Mouse (Mus musculus) MEL (cell line): ENCODE results near the gene Rmdn2. TPM values are rescaled to one million over a fixed set of nuclear protein-coding genes. Genes with fewer than 3 reads are reported as not detected.

Experiments used
- DNase-seq: peaks from one replicate; pipeline ENCODE4 v3.0.0; 2011; ENCODE audit warnings: low read depth, low spot score
- H3K27ac ChIP-seq: 2 replicates; pipeline ENCODE4 v1.5.1; 2012; ENCODE audit warnings: low read depth, mild to moderate bottlenecking, control low read depth, low read length, moderate library complexity; ENCODE audit not compliant: control insufficient read depth
- H3K27me3 ChIP-seq, 2 experiments: fragments of 150-350 bp in 1 of 2; sonication (generic) in 1 of 2; 2 replicates each; pipeline ENCODE4 v1.6.1; 2012; ENCODE audit warnings: low read length in 2 of 2, mild to moderate bottlenecking in 2 of 2, improper control_type of control experiment in 1 of 2, moderate library complexity in 1 of 2; ENCODE audit not compliant: insufficient read depth in 2 of 2, control insufficient read depth in 1 of 2
- H3K36me3 ChIP-seq, 2 experiments: 2 replicates each; pipeline ENCODE4 v1.6.1; 2012 to 2014; ENCODE audit warnings: low read length in 2 of 2, improper control_type of control experiment in 1 of 2, inconsistent platforms in 1 of 2, mild to moderate bottlenecking in 1 of 2; ENCODE audit not compliant: insufficient read depth in 2 of 2, control insufficient read depth in 1 of 2
- H3K4me1 ChIP-seq, 2 experiments: fragments of 150-350 bp in 1 of 2; sonication (generic) in 1 of 2; 2 replicates each; pipeline ENCODE4 v1.6.1; 2012; ENCODE audit warnings: low read length in 2 of 2, improper control_type of control experiment in 1 of 2, mild to moderate bottlenecking in 1 of 2; ENCODE audit not compliant: insufficient read depth in 2 of 2, control insufficient read depth in 1 of 2
- H3K4me3 ChIP-seq, 2 experiments: fragments of 150-350 bp in 1 of 2; sonication (generic) in 1 of 2; 2 replicates each; pipeline ENCODE4 v1.5.1; 2012; ENCODE audit warnings: low read depth in 2 of 2, low read length in 2 of 2, mild to moderate bottlenecking in 2 of 2, moderate library complexity in 2 of 2, control low read depth in 1 of 2, improper control_type of control experiment in 1 of 2; ENCODE audit not compliant: control insufficient read depth in 1 of 2, insufficient read depth in 1 of 2
- H3K79me2 ChIP-seq: 2 replicates; pipeline ENCODE4 v1.6.1; 2012; ENCODE audit warnings: mild to moderate bottlenecking, low read length, moderate library complexity; ENCODE audit not compliant: control insufficient read depth, poor library complexity, insufficient read depth
- H3K9ac ChIP-seq: 2 replicates; pipeline ENCODE4 v1.6.1; 2012; ENCODE audit warnings: low read depth, mild to moderate bottlenecking, control low read depth, low read length, moderate library complexity; ENCODE audit not compliant: control insufficient read depth, poor library complexity, severe bottlenecking
- H3K9me3 ChIP-seq: fragments of 150-350 bp; sonication (generic); replicated peaks from 2 replicates; pipeline ENCODE4 v1.6.1; 2012; ENCODE audit warnings: mild to moderate bottlenecking, low read length, improper control_type of control experiment, moderate library complexity; ENCODE audit not compliant: insufficient read depth
- BHLHE40 ChIP-seq: IDR thresholded peaks from 2 replicates; pipeline ENCODE4 v1.6.1; 2012; ENCODE audit warnings: low read depth, mild to moderate bottlenecking, inconsistent platforms, low read length, improper control_type of control experiment, borderline replicate concordance
- CTCF ChIP-seq, 3 experiments: IDR thresholded peaks in 2 of 3; conservative IDR thresholded peaks in 1 of 3; 2 replicates each; pipeline ENCODE4 v1.5.1; 2011 to 2012; ENCODE audit warnings: low read length in 3 of 3, low read depth in 2 of 3, mild to moderate bottlenecking in 2 of 3, improper control_type of control experiment in 1 of 3, inconsistent platforms in 1 of 3, mixed read lengths in 1 of 3, moderate library complexity in 1 of 3; ENCODE audit not compliant: control insufficient read depth in 1 of 3, insufficient read depth in 1 of 3, poor library complexity in 1 of 3, severe bottlenecking in 1 of 3
- EP300 ChIP-seq, 2 experiments: IDR thresholded peaks; 2 replicates each; pipeline ENCODE4 v1.6.1; 2011; ENCODE audit warnings: improper control_type of control experiment in 2 of 2, low read length in 2 of 2, low read depth in 1 of 2, mild to moderate bottlenecking in 1 of 2
- ETS1 ChIP-seq: IDR thresholded peaks from 2 replicates; pipeline ENCODE4 v1.6.1; 2012; ENCODE audit warnings: low read depth, mild to moderate bottlenecking, inconsistent platforms, low read length, improper control_type of control experiment, moderate library complexity
- GATA1 ChIP-seq: IDR thresholded peaks from 2 replicates; pipeline ENCODE4 v1.6.1; 2011; ENCODE audit warnings: low read depth, low read length, improper control_type of control experiment
- MAFK ChIP-seq: IDR thresholded peaks from 2 replicates; pipeline ENCODE4 v1.6.1; 2011; ENCODE audit warnings: low read depth, mild to moderate bottlenecking, low read length, improper control_type of control experiment, borderline replicate concordance
- MAX ChIP-seq: IDR thresholded peaks from 2 replicates; pipeline ENCODE4 v1.6.1; 2011; ENCODE audit warnings: low read length, improper control_type of control experiment
- MEF2A ChIP-seq: IDR thresholded peaks from 2 replicates; pipeline ENCODE4 v1.6.1; 2014; ENCODE audit warnings: low read depth, mild to moderate bottlenecking, inconsistent platforms, low read length, improper control_type of control experiment; ENCODE audit not compliant: poor library complexity, insufficient replicate concordance, severe bottlenecking; ENCODE audit errors: extremely low read depth
- MYC ChIP-seq: IDR thresholded peaks from 2 replicates; pipeline ENCODE4 v1.6.1; 2011; ENCODE audit warnings: low read depth, mild to moderate bottlenecking, low read length, improper control_type of control experiment, moderate library complexity
- NELFE ChIP-seq: IDR thresholded peaks from 2 replicates; pipeline ENCODE4 v1.6.1; 2011; ENCODE audit warnings: low read depth, low read length, improper control_type of control experiment
- POLR2A ChIP-seq, 2 experiments: IDR thresholded peaks; 2 replicates each; pipeline ENCODE4 v1.6.1; 2011 to 2012; ENCODE audit warnings: low read length in 2 of 2, mild to moderate bottlenecking in 2 of 2, control low read depth in 1 of 2, improper control_type of control experiment in 1 of 2, low read depth in 1 of 2, moderate library complexity in 1 of 2; ENCODE audit not compliant: control insufficient read depth in 1 of 2, insufficient read depth in 1 of 2, poor library complexity in 1 of 2
- POLR2AphosphoS5 ChIP-seq: IDR thresholded peaks from 2 replicates; pipeline ENCODE4 v1.6.1; 2012; ENCODE audit warnings: low read depth, borderline replicate concordance, mild to moderate bottlenecking, inconsistent platforms, low read length, moderate library complexity, mixed read lengths
- RCOR1 ChIP-seq: IDR thresholded peaks from 2 replicates; pipeline ENCODE4 v1.6.1; 2012; ENCODE audit warnings: low read depth, mild to moderate bottlenecking, inconsistent platforms, low read length, improper control_type of control experiment
- SIN3A ChIP-seq: IDR thresholded peaks from 2 replicates; pipeline ENCODE4 v1.6.1; 2012; ENCODE audit warnings: low read length, improper control_type of control experiment, inconsistent platforms
- SMC3 ChIP-seq: IDR thresholded peaks from 2 replicates; pipeline ENCODE4 v1.6.1; 2011; ENCODE audit warnings: low read depth, low read length, improper control_type of control experiment
- TAL1 ChIP-seq: IDR thresholded peaks from 2 replicates; pipeline ENCODE4 v1.6.1; 2012; ENCODE audit warnings: mild to moderate bottlenecking, inconsistent platforms, low read length, moderate library complexity, mixed read lengths
- TCF12 ChIP-seq: IDR thresholded peaks from 2 replicates; pipeline ENCODE4 v1.6.1; 2014; ENCODE audit warnings: low read depth, mild to moderate bottlenecking, inconsistent platforms, low read length, improper control_type of control experiment, moderate library complexity
- UBTF ChIP-seq: IDR thresholded peaks from 2 replicates; pipeline ENCODE4 v1.6.1; 2012; ENCODE audit warnings: low read depth, mild to moderate bottlenecking, inconsistent platforms, low read length, improper control_type of control experiment, moderate library complexity, borderline replicate concordance; ENCODE audit not compliant: insufficient read depth
- USF1 ChIP-seq: IDR thresholded peaks from 2 replicates; pipeline ENCODE4 v1.6.1; 2014; ENCODE audit warnings: low read depth, mild to moderate bottlenecking, inconsistent platforms, low read length, improper control_type of control experiment, moderate library complexity
- ZKSCAN1 ChIP-seq: IDR thresholded peaks from 2 replicates; pipeline ENCODE4 v1.6.1; 2012; ENCODE audit warnings: low read depth, mild to moderate bottlenecking, inconsistent platforms, low read length, improper control_type of control experiment, moderate library complexity
- ZNF384 ChIP-seq: IDR thresholded peaks from 2 replicates; pipeline ENCODE4 v1.6.1; 2012; ENCODE audit warnings: low read depth, mild to moderate bottlenecking, inconsistent platforms, low read length, improper control_type of control experiment
- polyA plus RNA-seq, 2 experiments: library from polyadenylated mRNA; stranded (reverse) in 1 of 2; unstranded in 1 of 2; fragments of >175 nt in 1 of 2; fragments of >200 nt in 1 of 2; gene quantifications; 2 replicates each; pipeline versions ENCODE4 v1.2.1 to v1.2.4; 2012; ENCODE audit warnings: low replicate concordance in 2 of 2, low read depth in 1 of 2; ENCODE audit not compliant: insufficient read length in 2 of 2, insufficient read depth in 1 of 2, missing spikeins in 1 of 2
- total RNA-seq: library from RNA; depleted of rRNA; stranded (reverse); fragments of 300-350 nt; gene quantifications from 2 replicates; pipeline ENCODE4 v1.2.3, GENCODE M21; 2012

Rmdn2 gene
- total and polyA plus RNA-seq, 3 experiments, result not detected

DNA sequence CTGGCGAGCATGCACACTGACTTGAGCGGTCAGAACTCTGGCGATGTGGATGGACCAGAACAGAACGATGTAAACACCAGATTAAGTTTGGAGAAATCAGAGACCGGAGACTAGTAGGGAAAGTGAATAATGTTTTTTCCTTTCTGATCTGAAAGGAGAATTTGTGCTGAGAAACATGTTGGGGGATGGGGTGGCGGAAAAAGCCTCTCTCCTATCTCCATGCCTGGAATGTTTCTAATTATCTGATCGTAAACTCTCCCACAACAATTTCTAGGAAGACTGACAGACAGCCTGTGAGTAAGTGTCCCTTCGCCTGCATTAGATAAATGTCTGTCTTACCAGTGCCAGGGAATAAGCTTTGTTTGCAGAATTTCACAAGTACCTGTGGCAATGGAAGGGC lies 119.3 kb downstream of the Rmdn2 start:
- Histone ChIP-seq H3K9me3 (no peaks in the 10 kb centered on the region), H3K36me3 (no peaks in the 10 kb centered on the region), H3K4me3 (no peak overlapping the region), H3K79me2 (no peaks in the 10 kb centered on the region), H3K4me1 (no peaks in the 10 kb centered on the region), H3K27ac (no peak overlapping the region), H3K27me3 (peaks cover 0 to 3% of the 10 kb centered on the region in 2 experiments; a peak in 2 of 4 replicates), H3K9ac (no peak overlapping the region)
- no peak for DNase-seq
- TF ChIP-seq BHLHE40 (no peak), TCF12 (no peak), UBTF (no peak), GATA1 (no peak), CTCF (IDR thresholded peaks at IDR 0.05 in 2 of 3, conservative IDR thresholded peaks at IDR 0.05 in 1 of 3; ENCODE audit: control insufficient read depth in 1 of 3, insufficient read depth in 1 of 3, low read depth in 2 of 3, low read length in 3 of 3, poor library complexity in 1 of 3, severe bottlenecking in 1 of 3) (no peak), MYC (no peak), TAL1 (no peak), SIN3A (no peak), MAX (no peak), USF1 (no peak), MEF2A (no peak), POLR2A (IDR thresholded peaks at IDR 0.05; ENCODE audit: control insufficient read depth in 1 of 2, insufficient read depth in 1 of 2, low read depth in 1 of 2, low read length in 2 of 2, poor library complexity in 1 of 2) (no peak), MAFK (no peak), ZNF384 (no peak), NELFE (no peak), POLR2AphosphoS5 (no peak), RCOR1 (no peak), ETS1 (no peak)

DNA sequence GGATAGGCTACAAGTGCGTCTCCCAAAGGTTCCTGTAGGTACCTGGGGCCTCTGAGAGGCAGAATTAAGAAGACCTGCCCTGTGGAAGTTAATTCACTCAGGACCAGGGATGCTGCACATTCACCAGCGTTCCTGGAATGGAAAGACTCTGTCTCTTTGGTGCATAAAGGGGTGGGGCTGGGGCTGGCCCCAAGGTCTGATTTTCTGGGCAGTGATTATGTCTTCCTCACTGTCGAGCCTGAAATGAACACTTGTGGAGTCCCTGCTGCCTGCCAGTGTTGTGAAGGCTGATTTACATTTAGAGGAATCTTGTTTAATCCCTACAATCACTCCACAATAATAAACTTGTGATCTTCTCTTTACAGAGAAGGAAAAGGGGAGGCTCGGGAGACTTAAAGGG lies 121.4 kb downstream of the Rmdn2 start:
- no peaks in the 10 kb centered on the region for H3K9me3 ChIP-seq
- no peaks in the 10 kb centered on the region for H3K36me3 ChIP-seq
- no peaks in the 10 kb centered on the region; a peak in 2 of 4 replicates for H3K27me3 ChIP-seq
- H3K4me3 ChIP-seq, result no peak overlapping the region
- H3K79me2 ChIP-seq, result no peaks in the 10 kb centered on the region
- DNase-seq, result no peak
- TF ChIP-seq RCOR1 (no peak), EP300 (IDR thresholded peaks at IDR 0.05; ENCODE audit: low read depth in 1 of 2, low read length in 2 of 2) (no peak), SMC3 (no peak), MYC (no peak), ZKSCAN1 (no peak), MAFK (no peak)
- no peak overlapping the region for H3K9ac ChIP-seq
- no peaks in the 10 kb centered on the region for H3K4me1 ChIP-seq
- no peak overlapping the region for H3K27ac ChIP-seq
